Mouse (Mus musculus): ENCODE measurements around the gene Ttc9. TPM values are rescaled to one million over a fixed set of nuclear protein-coding genes. Genes with fewer than 3 reads are reported as not detected.

Ttc9 gene
- polyA plus RNA-seq, 1 experiment from 2014 or later: not detected

GRCm38 (mm10) chr12:81646811-81647210 is 15.8 kb downstream of the Ttc9 start:
- Histone ChIP-seq H3K9ac (replicated peaks) (no peak overlapping the region), H3K27me3 (ENCODE audit: insufficient read depth, low read length) (no peaks in the 10 kb centered on the region), H3K9me3 (ENCODE audit: low read length) (no peaks in the 10 kb centered on the region), H3K36me3 (replicated peaks; ENCODE audit: insufficient read depth, low read length) (no peaks in the 10 kb centered on the region), H3K27ac (ENCODE audit: low read depth) (no peak overlapping the region), H3K4me1 (ENCODE audit: insufficient read depth) (no peaks in the 10 kb centered on the region), H3K4me3 (ENCODE audit: low read depth, low read length) (no peak overlapping the region), H3K4me2 (ENCODE audit: low read depth, low read length) (no peak overlapping the region)
- no peak for DNase-seq
- WGBS (ENCODE audit: insufficient replicate concordance): 77% methylated on average over 6 of the region's 6 CpGs
- no peak for TF ChIP-seq CTCF (IDR thresholded peaks at IDR 0.05; ENCODE audit: low read depth)
- TF ChIP-seq EP300 (IDR thresholded peaks at IDR 0.05; ENCODE audit: low read depth): no peak
- ATAC-seq: no peak

GRCm38 (mm10) chr12:81653344-81653743 is 22.3 kb downstream of the Ttc9 start:
- H3K27ac ChIP-seq (ENCODE audit: low read depth): no peak overlapping the region
- H3K4me3 ChIP-seq (ENCODE audit: low read depth, low read length): no peak overlapping the region
- H3K9ac ChIP-seq (replicated peaks): no peak overlapping the region
- no peaks in the 10 kb centered on the region for H3K4me1 ChIP-seq (ENCODE audit: insufficient read depth)
- ATAC-seq (no peak), DNase-seq (no peak)
- no peaks in the 10 kb centered on the region for H3K27me3 ChIP-seq (ENCODE audit: insufficient read depth, low read length)
- H3K4me2 ChIP-seq (ENCODE audit: low read depth, low read length): no peak overlapping the region
- no peaks in the 10 kb centered on the region for H3K36me3 ChIP-seq (replicated peaks; ENCODE audit: insufficient read depth, low read length)
- H3K9me3 ChIP-seq (ENCODE audit: low read length): no peaks in the 10 kb centered on the region
- 69% methylated on average over 8 of the region's 8 CpGs for WGBS (ENCODE audit: insufficient replicate concordance)
- TF ChIP-seq EP300 (IDR thresholded peaks at IDR 0.05; ENCODE audit: low read depth) (no peak), CTCF (IDR thresholded peaks at IDR 0.05; ENCODE audit: low read depth) (no peak)

- Histone ChIP-seq H3K9ac (replicated peaks) (no peak overlapping the region), H3K4me3 (ENCODE audit: low read depth, low read length) (no peak overlapping the region), H3K36me3 (replicated peaks; ENCODE audit: insufficient read depth, low read length) (no peaks in the 10 kb centered on the region), H3K27ac (ENCODE audit: low read depth) (no peak overlapping the region), H3K4me2 (ENCODE audit: low read depth, low read length) (no peak overlapping the region), H3K4me1 (ENCODE audit: insufficient read depth) (no peaks in the 10 kb centered on the region), H3K9me3 (ENCODE audit: low read length) (no peaks in the 10 kb centered on the region), H3K27me3 (ENCODE audit: insufficient read depth, low read length) (no peaks in the 10 kb centered on the region)
- DNase-seq: no peak
- WGBS (ENCODE audit: insufficient replicate concordance): 71% methylated on average over 1 of the region's 1 CpGs
- no peak for ATAC-seq
- TF ChIP-seq CTCF (IDR thresholded peaks at IDR 0.05; ENCODE audit: low read depth) (no peak), EP300 (IDR thresholded peaks at IDR 0.05; ENCODE audit: low read depth) (no peak)
Observed at GRCm38 (mm10) chr12:81657321-81657720, 26.3 kb downstream of the Ttc9 start.

GRCm38 (mm10) chr12:81658086-81658485 is 27.0 kb downstream of the Ttc9 start:
- H3K4me2 ChIP-seq (ENCODE audit: low read depth, low read length): no peak overlapping the region
- H3K9me3 ChIP-seq (ENCODE audit: low read length): no peaks in the 10 kb centered on the region
- DNase-seq (no peak), ATAC-seq (no peak)
- H3K36me3 ChIP-seq (replicated peaks; ENCODE audit: insufficient read depth, low read length): no peaks in the 10 kb centered on the region
- H3K27me3 ChIP-seq (ENCODE audit: insufficient read depth, low read length): no peaks in the 10 kb centered on the region
- 71% methylated on average over 7 of the region's 7 CpGs for WGBS (ENCODE audit: insufficient replicate concordance)
- no peak overlapping the region for H3K27ac ChIP-seq (ENCODE audit: low read depth)
- no peak overlapping the region for H3K9ac ChIP-seq (replicated peaks)
- TF ChIP-seq CTCF (IDR thresholded peaks at IDR 0.05; ENCODE audit: low read depth) (no peak), EP300 (IDR thresholded peaks at IDR 0.05; ENCODE audit: low read depth) (no peak)
- no peak overlapping the region for H3K4me3 ChIP-seq (ENCODE audit: low read depth, low read length)
- H3K4me1 ChIP-seq (ENCODE audit: insufficient read depth): no peaks in the 10 kb centered on the region

- WGBS (ENCODE audit: insufficient replicate concordance): 65% methylated on average over 4 of the region's 4 CpGs
- H3K36me3 ChIP-seq (replicated peaks; ENCODE audit: insufficient read depth, low read length): no peaks in the 10 kb centered on the region
- no peak overlapping the region for H3K9ac ChIP-seq (replicated peaks)
- no peak overlapping the region for H3K27ac ChIP-seq (ENCODE audit: low read depth)
- H3K9me3 ChIP-seq (ENCODE audit: low read length): no peaks in the 10 kb centered on the region
- H3K4me3 ChIP-seq (ENCODE audit: low read depth, low read length): no peak overlapping the region
- H3K4me1 ChIP-seq (ENCODE audit: insufficient read depth): no peaks in the 10 kb centered on the region
- DNase-seq (no peak), ATAC-seq (no peak)
- no peaks in the 10 kb centered on the region for H3K27me3 ChIP-seq (ENCODE audit: insufficient read depth, low read length)
- TF ChIP-seq CTCF (IDR thresholded peaks at IDR 0.05; ENCODE audit: low read depth): no peak
- TF ChIP-seq EP300 (IDR thresholded peaks at IDR 0.05; ENCODE audit: low read depth): no peak
- H3K4me2 ChIP-seq (ENCODE audit: low read depth, low read length): no peak overlapping the region
Observed at GRCm38 (mm10) chr12:81662076-81662475, 31.0 kb downstream of the Ttc9 start.

- no peaks in the 10 kb centered on the region for H3K27me3 ChIP-seq (ENCODE audit: insufficient read depth, low read length)
- H3K4me2 ChIP-seq (ENCODE audit: low read depth, low read length): no peak overlapping the region
- DNase-seq: no peak
- TF ChIP-seq EP300 (IDR thresholded peaks at IDR 0.05; ENCODE audit: low read depth) (no peak), CTCF (IDR thresholded peaks at IDR 0.05; ENCODE audit: low read depth) (no peak)
- no peak for ATAC-seq
- no peaks in the 10 kb centered on the region for H3K9me3 ChIP-seq (ENCODE audit: low read length)
- H3K9ac ChIP-seq (replicated peaks): no peak overlapping the region
- no peaks in the 10 kb centered on the region for H3K4me1 ChIP-seq (ENCODE audit: insufficient read depth)
- no peak overlapping the region for H3K27ac ChIP-seq (ENCODE audit: low read depth)
- 50% methylated on average over 9 of the region's 9 CpGs for WGBS (ENCODE audit: insufficient replicate concordance)
- no peak overlapping the region for H3K4me3 ChIP-seq (ENCODE audit: low read depth, low read length)
- no peaks in the 10 kb centered on the region for H3K36me3 ChIP-seq (replicated peaks; ENCODE audit: insufficient read depth, low read length)
Observed at GRCm38 (mm10) chr12:81663116-81663515, 32.1 kb downstream of the Ttc9 start.

- Histone ChIP-seq H3K27ac (ENCODE audit: low read depth) (no peak overlapping the region), H3K9me3 (ENCODE audit: low read length) (no peaks in the 10 kb centered on the region), H3K9ac (replicated peaks) (no peak overlapping the region), H3K4me1 (ENCODE audit: insufficient read depth) (no peaks in the 10 kb centered on the region), H3K27me3 (ENCODE audit: insufficient read depth, low read length) (no peaks in the 10 kb centered on the region), H3K36me3 (replicated peaks; ENCODE audit: insufficient read depth, low read length) (no peaks in the 10 kb centered on the region), H3K4me2 (ENCODE audit: low read depth, low read length) (no peak overlapping the region), H3K4me3 (ENCODE audit: low read depth, low read length) (no peak overlapping the region)
- ATAC-seq (no peak), DNase-seq (no peak)
- 75% methylated on average over 5 of the region's 5 CpGs for WGBS (ENCODE audit: insufficient replicate concordance)
- TF ChIP-seq CTCF (IDR thresholded peaks at IDR 0.05; ENCODE audit: low read depth) (no peak), EP300 (IDR thresholded peaks at IDR 0.05; ENCODE audit: low read depth) (no peak)
Observed at GRCm38 (mm10) chr12:81663906-81664305, 32.9 kb downstream of the Ttc9 start.
